Mouse (Mus musculus) cerebral cortex, adult 2 months (tissue): Measurements from ENCODE around the gene Mest.

Experiments used
- WGBS: fragments of 180-500 bp; shearing (Covaris S2); methylation state at CpG from one replicate; pipeline ENCODE4 v1.1.7; 2018; 5-methylcytosine and 5-hydroxymethylcytosine counted together

The Mest gene

GRCm38 (mm10) chr6:30723331-30723730 is at the start of gene Mest:
Mest (plus strand) TSS chr6:30723547.
- 88% methylated on average over 7 of the region's 7 CpGs for WGBS

- WGBS = 43% methylated on average over 14 of the region's 14 CpGs
These were observed 49.4 kb upstream of the Mest start for GRCm38 (mm10) chr6:30673764-30674561.

- WGBS = 23% methylated on average over 9 of the region's 9 CpGs
These were observed 48.5 kb upstream of the Mest start for GRCm38 (mm10) chr6:30674714-30675280.

GRCm38 (mm10) chr6:30675281-30675771 is 48.0 kb upstream of the Mest start:
- 13% methylated on average over 11 of the region's 11 CpGs for WGBS

- 92% methylated on average over 6 of the region's 6 CpGs for WGBS
These were observed 46.8 kb upstream of the Mest start for GRCm38 (mm10) chr6:30676506-30676905.

GRCm38 (mm10) chr6:30677591-30677990 is 45.8 kb upstream of the Mest start:
- WGBS = 95% methylated on average over 9 of the region's 9 CpGs

- 72% methylated on average over 6 of the region's 6 CpGs for WGBS
These were observed 44.9 kb upstream of the Mest start for GRCm38 (mm10) chr6:30678482-30678881.

- 85% methylated on average over 5 of the region's 5 CpGs for WGBS
These were observed 43.8 kb upstream of the Mest start for GRCm38 (mm10) chr6:30679567-30679966.

- whole genome bisulfite sequencing = 92% methylated on average over 7 of the region's 7 CpGs
These were observed 42.9 kb upstream of the Mest start for GRCm38 (mm10) chr6:30680442-30680841.

GRCm38 (mm10) chr6:30681935-30682900 is 41.1 kb upstream of the Mest start:
- 60% methylated on average over 13 of the region's 13 CpGs for WGBS

- WGBS = 95% methylated on average over 1 of the region's 1 CpGs
These were observed 38.8 kb upstream of the Mest start for GRCm38 (mm10) chr6:30684570-30684969.

GRCm38 (mm10) chr6:30687198-30687597 is 36.1 kb upstream of the Mest start:
- WGBS = 65% methylated on average over 7 of the region's 7 CpGs

GRCm38 (mm10) chr6:30692826-30693225 is 30.5 kb upstream of the Mest start:
- WGBS = 69% methylated on average over 5 of the region's 5 CpGs

GRCm38 (mm10) chr6:30693350-30693991 is 29.9 kb upstream of the Mest start, which contains the start of gene Cep41:
Cep41 (minus strand) TSS chr6:30693749.
- WGBS = under 1% methylated on average over 52 of the region's 52 CpGs

GRCm38 (mm10) chr6:30694209-30694608 is 29.1 kb upstream of the Mest start:
- WGBS = 13% methylated on average over 6 of the region's 6 CpGs

GRCm38 (mm10) chr6:30695124-30695523 is 28.2 kb upstream of the Mest start:
- 95% methylated on average over 8 of the region's 8 CpGs for WGBS

GRCm38 (mm10) chr6:30697464-30697863 is 25.9 kb upstream of the Mest start:
- WGBS = 67% methylated on average over 5 of the region's 5 CpGs

GRCm38 (mm10) chr6:30698036-30698435 is 25.3 kb upstream of the Mest start:
- whole genome bisulfite sequencing = 85% methylated on average over 4 of the region's 4 CpGs

GRCm38 (mm10) chr6:30700182-30700581 is 23.2 kb upstream of the Mest start:
- WGBS = 73% methylated on average over 6 of the region's 6 CpGs

- 97% methylated on average over 6 of the region's 6 CpGs for WGBS
These were observed 20.5 kb upstream of the Mest start for GRCm38 (mm10) chr6:30702881-30703280.

- WGBS = 92% methylated on average over 6 of the region's 6 CpGs
These were observed 19.9 kb upstream of the Mest start for GRCm38 (mm10) chr6:30703476-30703875.
